Mouse (Mus musculus): ENCODE measurements around the gene Ptprs.

Ptprs gene

DNA sequence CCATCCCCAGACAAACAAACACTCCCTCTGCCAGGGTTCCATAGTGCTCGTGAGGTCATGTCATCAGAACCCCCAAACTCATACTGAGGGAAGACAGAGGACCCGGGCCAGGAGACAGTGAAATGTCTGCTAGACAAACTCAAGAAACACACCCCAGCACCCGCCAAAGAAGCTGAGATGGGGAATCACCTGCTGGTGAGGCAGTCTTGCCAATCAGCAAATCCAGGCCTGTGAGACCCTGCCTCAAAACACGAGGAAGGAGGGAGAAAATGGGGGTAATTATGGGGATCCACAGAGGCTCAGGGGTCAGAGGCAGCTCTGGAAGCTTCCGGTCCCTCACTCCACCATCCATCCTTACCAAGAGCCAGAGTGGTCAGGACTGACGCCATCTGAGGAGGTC lies 9.5 kb downstream of the Ptprs start:
- DNase-seq: no peak

DNA sequence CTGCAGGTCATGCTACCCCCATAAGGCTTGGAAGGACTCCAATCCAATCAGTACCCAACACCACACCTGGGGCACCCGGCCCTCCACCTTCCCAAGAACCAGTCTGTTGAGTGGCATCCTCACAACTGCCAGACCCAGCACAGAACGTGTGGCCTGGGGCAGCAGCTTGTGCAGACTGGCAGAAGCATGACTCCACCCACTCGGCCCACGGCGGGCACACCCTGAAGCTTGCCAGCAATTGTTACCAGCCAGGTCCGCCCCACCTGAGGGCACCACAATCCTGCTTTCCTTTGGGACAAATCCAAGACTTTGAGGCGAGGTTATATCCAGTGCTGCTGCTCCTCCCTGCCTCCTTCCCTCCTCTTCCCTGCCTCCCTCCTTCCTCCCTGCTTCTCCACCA lies 11.5 kb downstream of the Ptprs start:
- DNase-seq: no peak

DNA sequence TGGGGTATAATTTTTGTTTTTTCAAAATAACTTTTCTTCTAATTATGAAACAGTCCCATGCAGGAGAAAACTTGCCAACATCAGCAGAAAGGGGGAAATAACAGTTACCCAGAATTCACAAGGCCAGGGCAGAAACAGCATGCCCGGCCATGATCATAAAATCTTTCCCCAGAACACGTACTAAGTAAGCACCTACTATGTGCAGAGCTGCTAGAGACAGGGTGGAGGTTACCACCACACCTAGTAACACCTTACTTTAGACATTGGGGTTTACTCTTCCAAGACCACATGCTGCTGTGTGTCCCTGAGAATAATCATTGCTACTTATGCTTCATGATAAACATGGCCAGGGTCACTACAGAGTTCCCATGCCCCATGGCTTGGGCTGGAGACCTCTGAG lies 11.9 kb downstream of the Ptprs start:
- DNase-seq: no peak

GRCm38 (mm10) chr17:56463500-56463899 lies 12.8 kb downstream of the Ptprs start:
- no peak for DNase-seq

- no peak for DNase-seq
These were observed 13.3 kb downstream of the Ptprs start for GRCm38 (mm10) chr17:56462835-56463455.

DNA sequence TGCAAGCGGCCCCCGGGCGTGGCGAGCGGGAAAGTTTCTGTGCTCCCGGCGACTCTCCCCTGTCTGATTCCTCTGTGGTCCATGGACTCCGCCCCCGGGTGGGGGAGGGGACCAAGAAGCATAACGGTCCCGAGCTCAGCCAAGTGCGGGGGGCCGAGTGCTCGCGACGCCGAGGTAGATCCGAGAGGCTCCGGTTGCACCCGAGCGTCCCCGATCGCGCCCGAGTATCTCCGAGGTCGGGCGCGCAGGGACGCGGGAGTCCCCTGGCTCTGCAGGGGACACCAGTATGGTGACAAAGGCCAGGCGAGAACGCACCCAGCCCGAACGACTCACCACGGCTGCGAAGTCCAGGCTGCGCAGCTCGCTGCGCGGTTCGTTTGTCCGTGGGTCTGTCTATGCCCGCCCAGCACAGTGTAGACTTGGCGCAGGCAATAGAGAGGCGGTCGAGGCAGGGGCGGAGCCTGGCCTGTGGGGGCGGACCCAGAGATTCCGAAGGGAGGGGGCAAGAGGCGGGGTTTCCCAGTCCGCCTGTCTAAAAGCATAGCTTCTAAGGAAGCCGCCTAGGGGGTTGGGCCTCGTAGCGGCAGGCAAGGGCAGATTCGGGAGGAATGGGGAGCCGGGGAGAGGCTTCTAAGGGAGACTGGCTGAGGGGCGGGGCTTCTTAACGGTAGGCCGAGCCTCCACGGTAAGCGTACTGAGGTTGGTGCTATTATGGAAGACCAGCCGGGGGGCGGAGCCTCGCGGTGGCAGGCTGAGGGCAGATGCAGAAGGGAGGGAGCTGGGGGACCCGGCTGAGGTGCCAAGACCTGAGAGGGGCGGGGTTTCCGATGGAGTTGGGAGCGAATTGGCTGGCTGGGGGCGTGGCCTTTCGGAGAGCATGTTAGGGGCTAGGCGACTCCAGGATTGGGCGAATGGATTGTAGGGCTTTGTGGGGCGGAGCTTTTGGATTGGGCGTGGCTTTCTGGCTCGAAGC lies 14.2 kb downstream of the Ptprs start:
- peak; percentile 92 for DNase-seq

DNA sequence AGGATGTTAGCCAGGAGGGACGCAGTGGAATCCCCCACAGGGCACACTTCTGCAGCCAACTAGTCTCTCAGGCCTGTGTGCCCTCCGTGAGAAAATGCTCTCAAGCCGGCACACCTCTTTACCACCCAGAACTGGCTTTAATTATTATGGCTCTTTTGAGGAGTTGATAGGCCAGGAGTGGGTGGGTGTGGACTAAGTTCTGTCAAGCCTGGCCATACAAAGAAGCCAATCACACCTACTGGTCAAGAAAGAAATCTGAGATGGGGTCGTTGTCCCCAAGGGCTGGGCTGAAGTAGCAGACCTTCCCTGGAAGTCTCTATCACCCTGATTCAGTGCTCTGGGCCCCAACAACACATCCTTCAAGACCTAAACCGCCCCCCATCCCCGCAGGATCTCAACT lies 15.4 kb downstream of the Ptprs start:
- no peak for DNase-seq

- DNase-seq: no peak
These were observed 18.8 kb downstream of the Ptprs start for GRCm38 (mm10) chr17:56457442-56457841.

DNA sequence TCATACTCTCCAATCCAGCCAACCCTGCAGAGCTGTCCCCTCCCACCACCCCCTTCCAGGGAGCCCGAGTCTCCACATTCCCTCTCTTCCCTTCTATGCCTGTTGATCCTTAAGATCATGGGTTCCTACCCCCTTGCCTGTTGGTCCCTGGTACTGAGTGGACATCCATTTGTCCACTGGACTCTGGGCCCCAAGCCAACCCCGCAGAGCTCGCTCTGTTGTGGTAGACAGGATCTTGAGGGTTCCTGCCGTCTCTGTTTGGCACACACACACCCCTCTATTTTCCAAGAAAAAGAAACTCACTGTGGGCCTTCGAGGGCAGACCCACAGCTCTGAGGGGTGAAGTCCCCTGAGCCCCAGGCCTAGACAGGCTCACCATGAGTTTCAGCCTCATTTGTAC lies 19.9 kb downstream of the Ptprs start:
- no peak for DNase-seq

- DNase-seq: no peak
These were observed 22.6 kb downstream of the Ptprs start for GRCm38 (mm10) chr17:56453689-56454088.

DNA sequence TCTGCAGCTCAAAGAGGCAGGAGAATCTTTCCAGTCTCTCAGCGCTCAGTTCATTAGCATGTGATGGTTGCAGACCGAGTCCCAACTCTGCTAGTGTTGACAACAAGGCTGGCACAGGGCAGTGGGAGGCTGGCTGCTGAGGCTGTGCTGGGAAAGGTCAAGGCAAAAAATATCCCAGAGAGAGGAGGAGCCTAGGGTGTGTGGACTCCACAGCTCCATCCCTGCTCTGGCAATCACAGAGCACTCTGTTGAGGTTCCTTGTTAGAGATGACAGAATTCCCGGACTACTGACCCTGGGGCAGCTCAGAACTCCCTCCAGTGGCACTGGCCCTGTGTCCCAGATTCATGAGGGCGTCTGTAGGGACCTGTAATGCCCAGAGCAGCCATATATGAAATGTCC lies 23.0 kb downstream of the Ptprs start:
- DNase-seq: no peak

- no peak for DNase-seq
These were observed 28.6 kb downstream of the Ptprs start for GRCm38 (mm10) chr17:56447716-56448115.

DNA sequence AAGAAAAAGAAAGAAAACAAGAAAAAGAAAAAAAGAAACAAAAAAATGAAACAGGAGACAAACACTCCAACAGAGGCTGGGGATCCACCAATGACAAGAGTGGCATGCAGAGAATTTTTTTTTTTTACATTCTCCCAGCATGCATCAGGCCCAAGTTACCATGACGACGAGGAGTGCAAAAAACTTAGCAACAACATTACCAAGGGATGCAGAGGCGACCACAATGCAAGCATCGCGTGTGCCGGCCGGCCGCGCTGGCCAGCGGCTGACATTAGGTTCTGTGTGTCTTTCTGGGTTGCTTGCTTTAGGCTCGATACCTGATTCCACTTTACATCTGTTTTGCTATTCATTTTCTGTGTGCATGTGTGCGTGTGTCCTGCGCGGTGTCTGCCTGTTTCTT lies 30.9 kb downstream of the Ptprs start:
- no peak for DNase-seq

- no peak for DNase-seq
These were observed 31.5 kb downstream of the Ptprs start for GRCm38 (mm10) chr17:56444771-56445170.

DNA sequence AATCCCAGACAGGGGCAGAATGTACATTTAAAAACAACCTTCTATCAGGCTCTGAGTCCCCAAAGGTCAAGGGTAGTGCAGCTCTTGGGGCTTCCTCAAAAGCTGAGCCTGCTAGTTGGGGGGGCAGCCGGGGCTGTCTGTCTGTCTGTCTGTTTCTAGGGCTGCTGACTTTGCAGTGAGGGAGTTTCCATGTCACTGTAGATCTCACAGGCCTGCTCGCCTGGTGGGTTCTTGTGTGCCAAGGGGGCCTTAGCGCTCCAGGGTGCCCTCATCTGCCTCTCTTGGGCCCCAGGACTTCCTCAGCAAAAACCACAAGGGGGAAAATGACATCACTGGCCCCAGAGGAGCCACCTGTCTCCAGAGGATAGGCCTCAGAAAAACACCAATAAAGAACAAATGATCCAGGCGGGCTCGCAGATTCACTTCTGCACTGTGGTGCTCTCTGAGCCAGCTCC lies 32.9 kb downstream of the Ptprs start:
- DNase-seq: no peak

GRCm38 (mm10) chr17:56442316-56442715 lies 34.0 kb downstream of the Ptprs start:
- no peak for DNase-seq

DNA sequence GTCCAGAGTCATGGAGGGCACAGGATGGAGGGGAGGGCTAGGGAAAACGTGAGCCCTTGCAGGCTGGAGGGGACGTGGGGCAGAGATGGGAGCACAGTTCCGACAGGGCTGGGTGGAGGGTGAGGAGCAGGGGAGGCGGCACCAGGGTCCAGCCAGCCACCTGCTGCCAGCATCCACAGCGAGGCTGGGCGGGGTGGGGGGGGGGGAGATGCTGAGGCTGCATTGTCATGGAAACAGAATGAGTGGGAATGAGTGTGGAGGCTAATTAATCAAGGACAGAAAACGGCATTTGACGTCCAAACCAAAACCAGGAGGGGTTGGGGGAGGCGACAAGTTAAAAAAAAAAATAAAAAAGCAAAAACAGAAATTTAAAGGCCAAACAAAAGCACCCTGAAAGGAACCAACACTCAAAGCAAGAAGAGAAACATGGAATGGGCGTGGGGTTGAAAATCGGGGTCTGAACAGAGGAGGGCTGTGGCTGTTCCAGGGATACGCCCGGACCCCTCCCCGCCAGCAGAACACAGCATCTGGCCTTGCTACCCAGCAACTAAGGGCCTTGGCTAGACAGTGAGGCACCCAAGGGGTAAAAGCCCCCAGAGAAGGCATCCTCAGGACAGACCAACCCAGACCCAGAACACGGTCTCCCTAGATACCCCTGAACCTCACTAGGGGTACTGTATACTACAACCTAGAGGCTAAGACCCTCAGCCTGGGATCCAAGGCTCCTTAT lies 36.4 kb downstream of the Ptprs start:
- no peak for DNase-seq

GRCm38 (mm10) chr17:56431582-56431981 lies 44.7 kb downstream of the Ptprs start:
- DNase-seq: no peak

- no peak for DNase-seq
These were observed 48.4 kb downstream of the Ptprs start for GRCm38 (mm10) chr17:56427857-56428256.

DNA sequence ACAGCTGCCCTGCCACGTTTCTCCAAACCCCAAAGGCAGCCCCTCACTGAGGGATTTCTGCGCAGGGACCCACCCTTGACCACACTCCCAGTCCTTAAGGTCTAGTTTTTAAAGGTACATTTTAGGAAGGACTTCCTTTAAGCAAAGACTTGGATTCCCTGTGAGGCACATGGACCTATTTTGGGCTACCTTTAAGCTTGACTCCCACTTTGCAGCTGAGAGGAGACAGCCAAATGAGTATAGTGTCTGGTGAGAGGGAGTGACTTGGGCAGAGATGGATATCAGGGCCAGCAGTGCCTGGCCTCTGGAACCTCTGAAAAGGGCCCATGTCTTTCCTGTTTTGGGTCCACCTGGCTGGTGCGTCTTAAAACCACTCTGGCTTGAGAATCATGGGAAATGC lies 50.3 kb downstream of the Ptprs start:
- DNase-seq: no peak

DNA sequence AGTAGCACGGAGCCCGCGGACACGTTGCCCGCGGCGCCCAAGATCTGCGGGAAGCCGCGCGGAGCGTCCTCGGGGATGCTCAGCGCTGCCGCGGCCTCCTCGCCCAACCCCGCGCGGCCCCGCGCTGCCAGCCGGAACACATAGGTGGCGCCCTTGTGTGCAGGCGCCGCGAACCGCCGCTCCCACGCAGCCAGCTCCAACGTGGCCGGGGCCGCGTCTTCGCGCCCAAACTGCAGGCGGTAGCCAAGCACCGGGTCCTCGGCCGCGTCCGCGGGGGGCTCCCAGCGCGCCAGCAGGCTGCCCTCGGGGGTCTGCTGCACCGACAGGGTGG lies 50.7 kb downstream of the Ptprs start:
- DNase-seq: peak; percentile 83

- DNase-seq: no peak
These were observed 51.3 kb downstream of the Ptprs start for GRCm38 (mm10) chr17:56424726-56425583.

- DNase-seq: no peak
These were observed 56.3 kb downstream of the Ptprs start for GRCm38 (mm10) chr17:56420022-56420421.
